Mouse (Mus musculus) activated CD4-positive, CD25-positive, alpha-beta regulatory T cell (primary cell): ENCODE measurements around the gene Prtg. TPM values are rescaled to one million over a fixed set of nuclear protein-coding genes. Genes with fewer than 3 reads are reported as not detected.

Source experiments
- polyA plus RNA-seq, 2 experiments: library from polyadenylated mRNA; unstranded; fragments of 100-300 nt; shearing (Covaris generic); gene quantifications; one replicate each; pipeline ENCODE4 v1.2.1; 2017

The Prtg gene
- polyA plus RNA-seq, result under 1 TPM in 1 of 2 experiments, not detected in 1; 0.33 TPM

GRCm38 (mm10) chr9:72806731-72807419 is at the start of gene Prtg:
Prtg (plus strand) TSS chr9:72806874.

DNA sequence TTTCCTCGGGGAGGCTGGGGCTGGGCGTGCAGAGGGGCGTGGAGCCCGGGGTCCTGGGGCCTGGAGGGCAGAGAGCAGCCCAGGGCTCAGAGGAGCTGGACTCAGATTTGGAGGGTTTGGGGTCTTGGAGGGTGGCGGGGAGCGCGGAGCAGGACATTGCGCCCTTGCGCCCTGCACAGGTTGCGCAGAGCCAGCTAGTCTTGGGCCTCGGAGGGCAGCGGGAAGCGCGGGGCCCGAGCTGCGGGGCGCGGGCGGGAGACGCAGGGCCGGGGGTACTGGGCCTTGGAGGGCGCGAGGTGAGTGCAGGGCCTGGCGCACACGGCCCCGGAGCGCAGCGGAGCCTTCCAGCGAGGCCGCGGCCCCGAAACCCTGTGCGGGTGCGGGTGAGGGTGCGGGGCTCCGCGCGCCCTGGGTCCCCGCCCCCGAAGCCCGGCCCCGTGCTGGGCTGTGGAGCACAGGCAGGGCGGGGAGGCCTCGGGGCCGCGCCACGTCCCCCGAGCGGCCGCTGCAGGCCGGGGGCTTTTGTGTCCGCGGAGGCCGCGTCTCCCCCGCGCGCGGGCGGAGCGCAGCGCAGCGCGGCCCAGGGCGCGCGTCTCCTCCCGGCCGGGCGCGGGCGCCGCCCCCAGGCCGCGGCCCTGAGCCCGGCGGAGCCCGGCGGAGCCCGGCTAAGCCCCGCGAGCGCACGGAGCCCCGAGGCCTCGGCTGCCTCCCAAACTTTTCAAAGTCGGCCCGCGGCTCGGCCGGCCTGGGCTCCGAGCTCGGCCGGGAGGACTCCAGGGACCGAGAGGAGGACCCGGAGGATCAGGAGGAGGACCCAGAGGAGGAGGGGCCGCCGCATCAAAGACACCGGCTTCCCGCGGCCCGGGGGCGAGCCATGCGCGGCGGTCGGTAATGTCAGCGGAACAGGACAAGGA is 118.6 kb downstream of the Prtg start, which contains the start of gene Pygo1:
TSS of gene Pygo1 (plus strand) at position 625 of the 914 bp plus-strand sequence.

GRCm38 (mm10) chr9:72958521-72959450 is 152.1 kb downstream of the Prtg start, which contains the start of the genes Dyx1c1 and Gm44503:
Dyx1c1 (plus strand) TSS chr9:72958785.
Gm44503 (plus strand) TSS chr9:72958852.

Other genes with a start within 250 kb of the Prtg start
- 1 to 10 TPM; 2.1 to 3.4 TPM for gene Nedd4, start 144.5 kb upstream of the Prtg start, polyA plus RNA-seq
- under 1 TPM in 1 of 2 experiments, not detected in 1; 0.04 TPM for gene Pygo1, start 118.8 kb downstream of the Prtg start, polyA plus RNA-seq
- gene Dyx1c1, start 151.9 kb downstream of the Prtg start, polyA plus RNA-seq, result 1 to 10 TPM; 3.0 to 4.4 TPM
- gene Gm44503, start 152.0 kb downstream of the Prtg start, polyA plus RNA-seq, result not detected
- 1 to 10 TPM; 4.3 to 5.7 TPM for gene Ccpg1os, start 178.5 kb downstream of the Prtg start, polyA plus RNA-seq
- gene Ccpg1, start 178.6 kb downstream of the Prtg start, polyA plus RNA-seq, result 10 to 100 TPM; 61.3 to 96.4 TPM
- gene Pigb, start 233.5 kb downstream of the Prtg start, polyA plus RNA-seq, result 10 to 100 TPM; 21.3 to 23.2 TPM
- 10 to 100 TPM; 53.4 to 64.9 TPM for gene Rab27a, start 238.0 kb downstream of the Prtg start, polyA plus RNA-seq